Mouse (Mus musculus) heart, postnatal 0 days (tissue): ENCODE data around the gene Vps4a.

Source experiments
- CTCF ChIP-seq: IDR thresholded peaks from 2 replicates; pipeline ENCODE4 v1.5.1; 2016; ENCODE audit warnings: antibody characterized with exemption, control low read depth, low read depth
- EP300 ChIP-seq: IDR thresholded peaks from 2 replicates; pipeline ENCODE4 v1.6.1; 2016; ENCODE audit warnings: antibody characterized with exemption, low read depth

- TF ChIP-seq CTCF, result no peak
- no peak for TF ChIP-seq EP300
These were observed 18.4 kb upstream of the Vps4a start for GRCm38 (mm10) chr8:107012666-107013065.
